Mouse (Mus musculus) embryonic facial prominence, embryonic 11.5 days (tissue): ENCODE data around the gene Cyb561a3. TPM values are rescaled to one million over a fixed set of nuclear protein-coding genes. Genes with fewer than 3 reads are reported as not detected.

Experiments
- polyA plus RNA-seq: library from polyadenylated mRNA; unstranded; fragments of >200 nt; fragmentation: Nextera tagmentation; extraction: Ambion mirVana; gene quantifications from 2 replicates; pipeline ENCODE4 v1.2.1, GENCODE M21; 2014

Gene Cyb561a3
- polyA plus RNA-seq, 1 experiment from 2014 or later, result 13.7 TPM

Other genes starting within 250 kb of the Cyb561a3 start
- gene Syt7, start 188.1 kb upstream of the Cyb561a3 start, polyA plus RNA-seq, result 2.2 and 2.7 TPM in 2 replicates
- gene Lrrc10b, start 119.7 kb upstream of the Cyb561a3 start, polyA plus RNA-seq, result 0.13 and 0.20 TPM in 2 replicates
- gene Ppp1r32, start 94.2 kb upstream of the Cyb561a3 start, polyA plus RNA-seq, result 0.32 TPM in 1 of 2 replicates, not detected in the other
- 61.7 and 64.6 TPM in 2 replicates for gene Cpsf7, start 51.9 kb upstream of the Cyb561a3 start, polyA plus RNA-seq
- 60.4 and 66.2 TPM in 2 replicates for gene Sdhaf2, start 51.0 kb upstream of the Cyb561a3 start, polyA plus RNA-seq
- 65.2 and 69.0 TPM in 2 replicates for gene Tmem216, start 20.9 kb upstream of the Cyb561a3 start, polyA plus RNA-seq
- gene Tmem138, start 190 bp downstream of the Cyb561a3 start, polyA plus RNA-seq, result 48.8 and 49.3 TPM in 2 replicates
- gene Ddb1, start 28.2 kb downstream of the Cyb561a3 start, polyA plus RNA-seq, result 400 and 408 TPM in 2 replicates
- 20.0 and 23.3 TPM in 2 replicates for gene Tkfc, start 28.5 kb downstream of the Cyb561a3 start, polyA plus RNA-seq
- 0.73 and 0.96 TPM in 2 replicates for gene Vwce, start 57.0 kb downstream of the Cyb561a3 start, polyA plus RNA-seq
- not detected in 2 replicates for gene Pga5, start 100.9 kb downstream of the Cyb561a3 start, polyA plus RNA-seq
- gene Vps37c, start 111.6 kb downstream of the Cyb561a3 start, polyA plus RNA-seq, result 26.2 and 31.8 TPM in 2 replicates
- 0.15 TPM in 1 of 2 replicates, not detected in the other for gene Cd5, start 161.8 kb downstream of the Cyb561a3 start, polyA plus RNA-seq